Mouse (Mus musculus) liver, embryonic 14.5 days (tissue): ENCODE data around the gene Phex.

ENCODE experiments used
- CTCF ChIP-seq: IDR thresholded peaks from 2 replicates; pipeline ENCODE4 v1.5.1; 2016; ENCODE audit warnings: antibody characterized with exemption, low read depth, control low read depth
- EP300 ChIP-seq: IDR thresholded peaks from 2 replicates; pipeline ENCODE4 v1.6.1; 2016; ENCODE audit warnings: antibody characterized with exemption, low read depth

DNA sequence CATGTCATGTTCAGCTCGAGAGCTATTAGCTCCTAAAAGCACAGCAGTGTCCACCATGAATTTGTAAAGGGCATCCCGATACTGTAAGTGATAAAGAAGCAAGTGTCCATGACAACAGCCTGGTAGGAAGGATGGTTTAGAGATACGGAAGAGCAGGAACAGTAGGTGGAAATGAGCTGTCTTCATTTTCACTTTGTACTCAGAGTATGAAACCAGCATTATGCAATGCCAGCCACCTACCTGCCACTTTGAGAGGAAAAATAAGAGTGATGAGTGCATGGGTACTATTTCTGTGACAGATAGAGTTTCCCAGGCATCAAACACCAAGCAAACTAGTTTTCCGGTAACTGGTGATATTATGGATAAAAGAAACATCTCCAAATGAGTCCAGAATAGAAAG, 59.6 kb downstream of the Phex start:
- TF ChIP-seq CTCF = no peak
- no peak for TF ChIP-seq EP300
